In genomic region chr8:122227345-122227744, GRCm38 (mm10) we compare ENCODE assay signal across 21 mouse cellular contexts. TPM values are rescaled to one million over a fixed set of nuclear protein-coding genes. Genes with fewer than 3 reads are reported as not detected.
DNase-seq lines count a peak whose midpoint lies in the region.
"Had no signal": no experiment of that assay in that cellular context is flagged by ENCODE, and none has a peak within 500 bp of the region (broad histone marks: within the 10 kb centered on the region; RNA-seq: fewer than 3 reads in every experiment).

No protein-coding gene starts in this region.

- DNase-seq in adrenal gland, adult 2 months = peak; percentile 75
- no peak for DNase-seq in adrenal gland, postnatal 14 days
- peak; percentile 87 for DNase-seq in 3134 (ENCODE audit: extremely low read depth, insufficient read length, low spot score)
- DNase-seq in Muller cell, postnatal 12 days (ENCODE audit: inconsistent ontology term) = peak; percentile 64
- DNase-seq in fibroblast of lung, adult 2 months (ENCODE audit: low read depth) = peak; percentile 88
- no peak for DNase-seq in cerebellum, adult 11-12 months
- no peak for DNase-seq in embryo, embryonic 9.5 days (ENCODE audit: extremely low spot score)
- DNase-seq: B cell, adult 2 months; cerebellum, adult 9-10 months; embryo, embryonic 11 days; forebrain, postnatal 0 days; heart, postnatal 36 days; kidney, adult 9 months; kidney, postnatal 14 days; layer of hippocampus, adult 9-11 months; lung, adult 2 months; lung, postnatal 10 days; midbrain, embryonic 14.5 days; right cerebral cortex, postnatal 4 days; thymus, adult 18-20 months; thymus, postnatal 25 days had no signal

RNA-seq across cellular contexts. Expression of gene Zfpm1, which starts 54.6 kb away (rescaled TPM):
- total RNA-seq in adrenal gland, adult 2 months (2021) = 10 to 100 TPM; 16.0 to 24.2 TPM
- polyA plus RNA-seq in adrenal gland, adult 2 months (2012; rRNA removed) = 37.4 and 60.4 TPM in 2 replicates
- 23.6 and 24.6 TPM in 2 replicates for total RNA-seq in adrenal gland, postnatal 14 days (2021)

Comparison
In these comparisons a context has a peak if more than half of its experiments do, and no peak if none do; other contexts are left out.
1. DNase-seq: peak in adrenal gland, adult 2 months (single experiment), 3134 (single experiment), Muller cell, postnatal 12 days (single experiment) and fibroblast of lung, adult 2 months (single experiment); none in adrenal gland, postnatal 14 days (single experiment), cerebellum, adult 11-12 months (single experiment) and embryo, embryonic 9.5 days (single experiment).